Mouse (Mus musculus) kidney, embryonic 16.5 days (tissue): ENCODE measurements around the gene Pom121l2. TPM values are rescaled to one million over a fixed set of nuclear protein-coding genes. Genes with fewer than 3 reads are reported as not detected.

Experiments used
- ATAC-seq: fragments of 200-750 bp; cut with Nextera tagmentation; 2 replicates; pipeline ENCODE4 v1.8.0; 2017; ENCODE audit warnings: moderate TSS enrichment; ENCODE audit not compliant: low FRiP score, low TSS enrichment
- H3K27ac ChIP-seq: fragments of 300-500 bp; sonication (generic); 2 replicates; pipeline ENCODE4 v1.5.1; 2014; ENCODE audit warnings: low read length
- H3K27me3 ChIP-seq: fragments of 300-500 bp; sonication (generic); 2 replicates; pipeline ENCODE4 v1.6.1; 2014; ENCODE audit warnings: low read length, control low read depth, mixed read lengths; ENCODE audit not compliant: insufficient read depth
- H3K36me3 ChIP-seq: fragments of 300-500 bp; sonication (generic); 2 replicates; pipeline ENCODE4 v1.6.1; 2014; ENCODE audit warnings: low read length, control low read depth, mixed read lengths; ENCODE audit not compliant: insufficient read depth
- H3K4me1 ChIP-seq: fragments of 300-500 bp; sonication (generic); 2 replicates; pipeline ENCODE4 v1.6.1; 2014; ENCODE audit warnings: low read length, control low read depth, mixed read lengths; ENCODE audit not compliant: insufficient read depth
- H3K4me2 ChIP-seq: fragments of 300-500 bp; sonication (generic); replicated peaks from 2 replicates; pipeline ENCODE4 v1.6.1; 2014; ENCODE audit warnings: low read depth, low read length
- H3K4me3 ChIP-seq: fragments of 300-500 bp; sonication (generic); 2 replicates; pipeline ENCODE4 v1.5.1; 2014; ENCODE audit warnings: mild to moderate bottlenecking, low read length
- H3K9ac ChIP-seq: fragments of 300-500 bp; sonication (generic); replicated peaks from 2 replicates; pipeline ENCODE4 v1.6.1; 2014; ENCODE audit warnings: low read length
- H3K9me3 ChIP-seq: fragments of 300-500 bp; sonication (generic); 2 replicates; pipeline ENCODE4 v1.6.1; 2016; ENCODE audit warnings: low read length, control low read depth
- WGBS: fragments of 180-500 bp; shearing (Covaris S2); extraction: QIAGEN DNeasy Blood & Tissue Kit; methylation state at CpG from one replicate; pipeline ENCODE4 v1.1.7; 2014; 5-methylcytosine and 5-hydroxymethylcytosine counted together
- polyA plus RNA-seq: library from polyadenylated mRNA; unstranded; fragments of >200 nt; fragmentation: Nextera tagmentation; extraction: Ambion mirVana; gene quantifications from 2 replicates; pipeline ENCODE4 v1.2.1, GENCODE M21; 2015

The Pom121l2 gene
- 0.15 and 0.26 TPM in 2 replicates for polyA plus RNA-seq

DNA sequence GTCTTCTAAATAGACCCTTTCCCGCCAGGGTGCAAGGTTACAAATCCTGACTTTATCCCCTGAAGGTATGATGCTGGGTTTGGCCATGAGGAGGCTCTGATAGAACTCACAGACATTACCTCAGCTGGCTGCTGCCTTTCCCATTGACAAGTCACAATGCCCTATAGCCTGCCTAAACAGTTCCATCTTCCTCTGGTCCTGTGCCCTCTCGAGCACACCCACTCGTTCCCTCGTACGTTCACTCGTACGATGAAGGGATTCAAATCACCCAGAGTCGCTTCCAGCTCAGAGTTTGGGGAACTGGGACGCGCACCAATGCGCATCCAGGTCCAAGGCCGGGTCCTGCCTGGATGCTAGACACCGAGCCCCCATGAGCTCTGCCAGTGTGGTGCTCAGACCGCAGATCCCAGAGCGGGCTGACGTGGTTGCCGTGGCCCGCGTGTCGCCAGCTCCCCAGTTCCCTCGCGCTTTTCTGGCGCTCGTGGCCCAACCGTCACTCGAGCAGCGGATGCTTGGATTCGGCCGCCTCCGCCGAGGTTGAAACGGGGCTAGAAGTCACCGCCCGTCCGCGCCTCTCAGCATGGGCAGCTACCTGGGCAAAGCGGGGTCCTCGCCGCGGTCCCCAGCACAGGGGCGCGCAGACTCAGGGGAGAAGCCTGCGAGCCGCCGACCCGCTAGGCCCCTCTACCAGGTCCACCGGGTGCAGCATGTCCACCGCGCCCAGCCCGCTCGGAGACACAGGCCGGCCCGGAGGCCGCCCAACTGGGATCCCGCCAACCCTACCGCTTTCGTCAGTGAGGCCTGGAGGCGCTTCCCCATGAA, at the start of gene Pom121l2:
Gene Pom121l2, plus strand, starts transcription at position 214 of the 822 bp plus-strand sequence.
- H3K4me1 ChIP-seq = peaks cover 9% of the 10 kb centered on the region
- peak within 1 kb of the TSS; percentile 74 for H3K9ac ChIP-seq
- no peak within 1 kb of the TSS for H3K27ac ChIP-seq
- peak within 1 kb of the TSS; percentile 96 for H3K4me2 ChIP-seq
- under 1% methylated on average over 58 of the region's 58 CpGs for WGBS
- peaks cover 46% of the 10 kb centered on the region for H3K27me3 ChIP-seq
- no peaks in the 10 kb centered on the region for H3K9me3 ChIP-seq
- H3K4me3 ChIP-seq = peak within 1 kb of the TSS; percentile 54
- ATAC-seq = peak; percentile 78
- H3K36me3 ChIP-seq = no peaks in the 10 kb centered on the region

DNA sequence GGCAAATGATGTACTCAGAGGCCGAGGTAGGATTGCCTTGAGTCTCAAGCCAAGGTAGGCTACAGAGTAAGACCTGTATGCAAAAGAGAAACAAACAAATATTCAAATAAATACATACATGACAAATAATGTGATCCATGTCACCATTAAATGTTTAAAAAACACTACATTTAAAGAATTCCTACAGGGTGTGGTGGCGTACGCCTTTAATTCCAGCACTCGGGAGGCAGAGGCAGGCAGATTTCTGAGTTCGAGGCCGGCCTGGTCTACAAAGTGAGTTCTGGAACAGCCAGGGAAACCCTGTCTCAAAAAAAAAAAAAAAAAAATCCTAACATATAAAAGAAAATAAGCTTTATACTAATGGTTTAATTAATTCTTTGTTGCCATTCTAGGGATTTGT, 49.3 kb upstream of the Pom121l2 start:
- no peak overlapping the region for H3K4me3 ChIP-seq
- H3K36me3 ChIP-seq = no peaks in the 10 kb centered on the region
- WGBS = 70% methylated on average over 6 of the region's 6 CpGs
- H3K27me3 ChIP-seq = no peaks in the 10 kb centered on the region
- H3K4me2 ChIP-seq = no peak overlapping the region
- H3K4me1 ChIP-seq = peaks cover 4% of the 10 kb centered on the region; the same call in 1 of the 2 replicates
- no peak overlapping the region for H3K27ac ChIP-seq
- no peak for ATAC-seq
- H3K9me3 ChIP-seq = no peaks in the 10 kb centered on the region
- no peak overlapping the region for H3K9ac ChIP-seq

- peaks cover 8% of the 10 kb centered on the region; the same call in 1 of the 2 replicates for H3K4me1 ChIP-seq
- H3K4me3 ChIP-seq = peak overlapping the region; percentile 30
- WGBS = 16% methylated on average over 28 of the region's 28 CpGs
- H3K36me3 ChIP-seq = no peaks in the 10 kb centered on the region
- H3K27ac ChIP-seq = no peak overlapping the region
- ATAC-seq = no peak
- no peaks in the 10 kb centered on the region for H3K9me3 ChIP-seq
- no peaks in the 10 kb centered on the region for H3K27me3 ChIP-seq
- peak overlapping the region; percentile 45 for H3K4me2 ChIP-seq
- H3K9ac ChIP-seq = peak overlapping the region; percentile 31; the same call in 1 of the 2 replicates
Measured at GRCm38 (mm10) chr13:21933626-21934548, 47.1 kb upstream of the Pom121l2 start.

- Histone ChIP-seq H3K36me3 (no peaks in the 10 kb centered on the region), H3K4me3 (no peak overlapping the region), H3K9me3 (no peaks in the 10 kb centered on the region), H3K9ac (no peak overlapping the region), H3K4me1 (peaks cover 8% of the 10 kb centered on the region; the same call in 1 of the 2 replicates), H3K27me3 (no peaks in the 10 kb centered on the region), H3K27ac (no peak overlapping the region), H3K4me2 (no peak overlapping the region)
- ATAC-seq = no peak
- WGBS = 14% methylated on average over 17 of the region's 17 CpGs
Measured at GRCm38 (mm10) chr13:21934982-21935791, 45.8 kb upstream of the Pom121l2 start.

DNA sequence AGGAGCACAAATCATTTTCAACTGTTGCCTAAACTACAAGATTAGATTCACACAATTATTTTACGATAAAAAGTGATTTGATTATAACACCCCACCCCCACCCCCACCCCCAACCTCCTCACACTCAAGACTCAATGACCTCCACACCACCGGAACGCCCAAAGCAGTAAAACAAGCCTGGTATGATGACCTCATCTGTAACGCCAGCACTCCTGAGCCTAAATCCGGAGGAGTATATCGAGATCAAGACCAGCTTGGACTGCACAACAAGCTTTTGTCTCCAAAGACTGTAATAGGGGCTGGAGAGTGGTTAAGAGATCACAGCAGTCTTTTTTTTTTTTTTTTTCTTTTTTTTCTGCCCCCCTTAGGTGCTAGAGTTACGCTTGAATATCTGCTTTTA, 45.2 kb upstream of the Pom121l2 start:
- Histone ChIP-seq H3K4me2 (peak overlapping the region; percentile 43), H3K27me3 (no peaks in the 10 kb centered on the region), H3K4me1 (peaks cover 8% of the 10 kb centered on the region; the same call in 1 of the 2 replicates), H3K4me3 (peak overlapping the region; percentile 8; the same call in 1 of the 2 replicates), H3K36me3 (no peaks in the 10 kb centered on the region), H3K9me3 (no peaks in the 10 kb centered on the region), H3K27ac (no peak overlapping the region), H3K9ac (no peak overlapping the region)
- 7% methylated on average over 7 of the region's 7 CpGs for WGBS
- no peak for ATAC-seq

DNA sequence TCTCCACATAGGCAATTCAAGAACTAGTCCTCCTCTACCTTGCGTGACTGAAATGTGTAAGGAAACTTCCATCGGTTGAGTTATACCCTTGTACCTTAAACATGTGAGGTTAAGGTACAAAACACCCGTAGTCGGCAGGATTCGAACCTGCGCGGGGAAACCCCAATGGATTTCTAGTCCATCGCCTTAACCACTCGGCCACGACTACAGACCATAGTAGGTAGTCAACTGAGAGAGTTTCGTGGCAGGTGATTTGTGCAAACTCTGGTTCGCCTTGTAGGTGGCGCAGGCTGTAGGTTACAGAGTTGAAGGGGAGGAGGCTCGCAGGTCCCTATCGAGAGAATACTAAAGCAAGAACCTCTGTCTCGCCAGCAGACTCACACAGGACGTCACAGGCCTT, 44.0 kb upstream of the Pom121l2 start:
- H3K9ac ChIP-seq = peak overlapping the region; percentile 37; the same call in 1 of the 2 replicates
- 3% methylated on average over 17 of the region's 17 CpGs for WGBS
- peak overlapping the region; percentile 37 for H3K4me3 ChIP-seq
- ATAC-seq = peak; percentile 17; the same call in 1 of the 2 replicates
- peaks cover 8% of the 10 kb centered on the region; the same call in 1 of the 2 replicates for H3K4me1 ChIP-seq
- H3K4me2 ChIP-seq = peak overlapping the region; percentile 47
- H3K27me3 ChIP-seq = no peaks in the 10 kb centered on the region
- no peaks in the 10 kb centered on the region for H3K36me3 ChIP-seq
- H3K9me3 ChIP-seq = no peaks in the 10 kb centered on the region
- H3K27ac ChIP-seq = no peak overlapping the region

DNA sequence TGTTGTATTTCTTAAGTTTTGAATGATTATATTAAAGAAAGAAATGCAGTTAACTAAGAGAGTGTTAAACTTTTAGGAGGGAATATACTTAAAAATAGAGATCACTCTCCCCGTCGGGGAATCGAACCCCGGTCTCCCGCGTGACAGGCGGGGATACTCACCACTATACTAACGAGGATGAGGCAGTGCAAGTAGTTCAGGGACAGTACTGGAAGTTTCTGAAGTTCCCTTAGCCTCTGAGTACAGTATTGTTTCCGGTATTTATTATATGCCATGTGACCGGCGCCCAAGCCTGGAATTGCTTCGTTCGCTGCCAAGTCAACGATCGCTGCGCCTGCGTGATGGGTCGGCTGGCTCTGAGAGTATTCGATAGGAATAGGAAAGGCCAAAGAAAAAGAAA, 40.8 kb upstream of the Pom121l2 start:
- Histone ChIP-seq H3K27ac (peak overlapping the region; percentile 75), H3K27me3 (no peaks in the 10 kb centered on the region), H3K4me2 (peak overlapping the region; percentile 56), H3K4me3 (peak overlapping the region; percentile 66), H3K9ac (peak overlapping the region; percentile 65), H3K4me1 (0 out of 2 replicates have a peak, but pooled peaks cover 4% of the 10 kb centered on the region), H3K9me3 (no peaks in the 10 kb centered on the region), H3K36me3 (no peaks in the 10 kb centered on the region)
- ATAC-seq = peak; percentile 91
- WGBS = under 1% methylated on average over 19 of the region's 19 CpGs

DNA sequence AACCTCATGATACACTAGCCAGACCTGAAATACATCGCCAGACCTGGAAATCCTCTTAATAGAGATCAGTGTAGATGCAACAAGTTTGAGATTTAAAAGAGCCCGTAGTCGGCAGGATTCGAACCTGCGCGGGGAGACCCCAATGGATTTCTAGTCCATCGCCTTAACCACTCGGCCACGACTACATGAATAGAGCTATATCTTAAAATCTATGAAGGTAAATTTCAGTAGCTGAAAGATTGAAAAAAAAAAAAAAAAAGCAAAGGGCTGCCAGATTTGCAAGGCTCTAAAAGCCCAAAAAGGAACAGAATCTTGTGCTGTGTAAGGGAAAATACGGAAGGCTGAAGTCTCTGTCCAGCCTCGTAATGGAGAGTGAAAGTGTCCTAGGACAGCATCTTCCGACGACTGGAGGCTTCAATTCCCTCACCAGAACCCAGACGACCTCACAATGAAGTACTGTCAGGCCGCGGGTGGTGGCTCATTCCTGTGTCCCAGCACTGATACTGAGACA, 40.1 kb upstream of the Pom121l2 start:
- Histone ChIP-seq H3K36me3 (no peaks in the 10 kb centered on the region), H3K4me3 (peak overlapping the region; percentile 66), H3K9me3 (no peaks in the 10 kb centered on the region), H3K27me3 (no peaks in the 10 kb centered on the region), H3K4me2 (peak overlapping the region; percentile 56), H3K4me1 (peaks cover 8% of the 10 kb centered on the region), H3K9ac (peak overlapping the region; percentile 65), H3K27ac (peak overlapping the region; percentile 75)
- peak; percentile 49; the same call in 1 of the 2 replicates for ATAC-seq
- WGBS = under 1% methylated on average over 16 of the region's 16 CpGs

DNA sequence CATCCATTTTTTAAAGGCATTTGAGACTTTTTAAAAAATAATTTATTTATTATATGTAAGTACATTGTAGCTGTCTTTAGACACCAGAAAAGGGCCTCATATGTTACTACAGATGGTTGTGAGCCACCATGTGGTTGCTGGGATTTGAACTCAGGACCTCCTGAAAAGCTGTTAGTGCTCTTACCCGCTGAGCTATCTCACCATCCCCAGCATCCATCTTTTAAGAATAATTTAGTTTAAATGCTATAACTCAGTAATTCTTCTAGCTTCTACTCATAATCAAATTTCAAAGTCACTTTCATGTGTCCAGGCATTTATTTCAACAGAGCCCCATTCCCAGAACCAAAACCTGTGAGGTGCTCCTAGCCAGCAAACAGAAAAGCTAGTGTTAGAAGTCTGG, 37.4 kb upstream of the Pom121l2 start:
- Histone ChIP-seq H3K4me3 (no peak overlapping the region), H3K36me3 (no peaks in the 10 kb centered on the region), H3K4me2 (no peak overlapping the region), H3K4me1 (peaks cover 13% of the 10 kb centered on the region), H3K9me3 (no peaks in the 10 kb centered on the region), H3K9ac (no peak overlapping the region), H3K27ac (no peak overlapping the region), H3K27me3 (no peaks in the 10 kb centered on the region)
- 89% methylated on average over 1 of the region's 1 CpGs for WGBS
- no peak for ATAC-seq
